Mouse (Mus musculus) olfactory bulb, adult 2 months (tissue): Measurements from ENCODE around the gene P2ry10.

Source experiments
- CTCF ChIP-seq: fragments of 200-500 bp; IDR thresholded peaks from 2 replicates; pipeline ENCODE4 v1.5.1; 2012; ENCODE audit warnings: low read depth, mild to moderate bottlenecking, low read length, moderate library complexity; ENCODE audit not compliant: insufficient read depth
- POLR2A ChIP-seq: fragments of 200-500 bp; IDR thresholded peaks from 2 replicates; pipeline ENCODE4 v1.6.1; 2012; ENCODE audit warnings: mild to moderate bottlenecking, low read depth, low read length, moderate library complexity; ENCODE audit not compliant: insufficient read depth

DNA sequence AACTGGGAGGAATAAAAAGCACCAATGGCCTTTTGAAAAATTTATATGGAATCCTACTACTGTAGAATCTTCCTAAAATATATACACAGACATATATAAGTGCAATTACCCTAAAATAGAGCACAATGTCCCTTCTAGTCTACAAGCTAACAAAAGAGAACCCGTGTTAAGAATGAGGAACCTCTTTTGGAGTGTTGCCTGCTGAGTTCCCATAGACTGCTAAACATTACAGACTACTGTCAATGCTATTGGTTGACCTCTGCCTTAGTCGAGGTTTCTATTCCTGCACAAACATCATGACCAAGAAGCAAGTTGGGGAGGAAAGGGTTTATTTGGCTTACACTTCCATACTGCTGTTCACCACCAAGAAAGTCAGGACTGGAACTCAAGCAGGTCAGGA is 55.6 kb downstream of the P2ry10 start:
- TF ChIP-seq POLR2A = no peak
- no peak for TF ChIP-seq CTCF
